Mouse (Mus musculus): ENCODE measurements around the gene Blzf1. TPM values are rescaled to one million over a fixed set of nuclear protein-coding genes. Genes with fewer than 3 reads are reported as not detected.

The Blzf1 gene
- polyA plus RNA-seq, 1 experiment, result 19.2 TPM

DNA sequence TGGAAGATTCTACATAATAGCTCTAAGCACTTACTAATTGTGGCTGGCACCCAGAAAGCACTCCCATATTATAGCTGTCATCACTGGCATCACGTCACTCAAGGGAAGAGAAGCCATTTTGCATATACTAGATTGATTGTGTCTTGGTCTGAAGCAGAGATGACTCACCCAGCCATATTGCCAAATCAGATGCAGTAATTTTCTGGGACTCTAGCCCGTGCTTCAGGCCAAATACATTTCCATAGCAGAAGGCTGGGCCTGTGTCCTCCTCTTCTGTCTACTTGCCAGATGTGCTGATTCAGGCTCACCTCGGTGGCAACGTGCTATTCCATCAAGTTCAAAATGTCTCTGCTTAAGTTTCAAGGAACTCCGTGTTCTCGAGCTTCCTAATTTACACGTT, 45.7 kb downstream of the Blzf1 start:
- Histone ChIP-seq H3K4me3 (replicated peaks; ENCODE audit: insufficient read depth, low read depth, low read length) (no peak overlapping the region), H3K4me1 (ENCODE audit: control insufficient read depth, insufficient read depth, low read length) (0 out of 2 replicates have a peak, but pooled peaks cover 3% of the 10 kb centered on the region), H3K27me3 (ENCODE audit: control insufficient read depth, insufficient read depth, low read length) (no peaks in the 10 kb centered on the region), H3K27ac (ENCODE audit: insufficient read depth, low read length) (no peak overlapping the region)
- no peak for TF ChIP-seq POLR2A (IDR thresholded peaks at IDR 0.05; ENCODE audit: borderline replicate concordance, insufficient read depth, low read length)
- TF ChIP-seq CTCF (IDR thresholded peaks at IDR 0.05; ENCODE audit: borderline replicate concordance, insufficient read depth, low read depth, low read length), result no peak
- DNase-seq, result peak in 1 of 2 experiments; percentile 41
- WGBS, result 54% methylated on average over 7 of the region's 7 CpGs

DNA sequence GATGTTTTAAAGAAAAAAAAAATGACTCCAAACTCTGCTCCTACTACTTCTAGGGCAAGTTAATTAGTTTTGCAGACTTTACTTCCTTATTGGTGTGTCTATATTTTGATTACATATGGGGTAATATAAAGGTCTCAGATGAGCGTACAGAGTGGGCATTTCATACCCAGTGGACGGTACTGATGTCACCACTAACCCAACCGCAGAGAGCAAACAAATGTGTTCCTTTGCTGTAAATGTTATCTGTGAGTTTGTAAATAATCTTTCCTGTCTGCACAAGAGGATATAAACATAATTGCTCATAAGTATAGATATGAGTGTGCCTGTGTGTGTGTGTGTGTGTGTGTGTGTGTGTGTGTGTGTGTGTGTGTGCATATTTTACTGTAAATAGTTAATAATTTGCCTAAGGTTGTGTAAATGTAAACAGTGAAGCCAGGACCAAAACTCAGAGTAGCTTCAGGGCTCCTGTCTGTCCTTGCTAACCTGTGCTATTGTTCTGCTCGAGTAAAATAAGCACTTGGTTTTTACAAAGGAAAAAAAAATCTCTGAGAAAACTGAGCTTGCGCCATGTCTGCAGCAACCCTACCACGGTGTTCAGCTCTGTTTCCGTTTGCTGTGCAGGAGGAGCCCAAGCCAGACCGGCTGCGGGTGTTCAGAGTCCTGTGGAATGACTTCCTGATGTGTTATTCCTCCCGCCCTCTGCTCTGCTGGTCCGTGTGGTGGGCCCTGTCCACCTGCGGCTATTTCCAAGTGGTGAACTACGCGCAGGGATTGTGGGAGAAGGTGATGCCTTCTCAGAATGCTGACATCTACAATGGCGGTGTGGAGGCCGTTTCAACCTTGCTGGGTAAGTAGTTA, 46.9 kb downstream of the Blzf1 start:
- no peak overlapping the region for H3K4me3 ChIP-seq (replicated peaks; ENCODE audit: insufficient read depth, low read depth, low read length)
- 89% methylated on average over 16 of the region's 16 CpGs for WGBS
- H3K27ac ChIP-seq (ENCODE audit: insufficient read depth, low read length), result no peak overlapping the region

DNA sequence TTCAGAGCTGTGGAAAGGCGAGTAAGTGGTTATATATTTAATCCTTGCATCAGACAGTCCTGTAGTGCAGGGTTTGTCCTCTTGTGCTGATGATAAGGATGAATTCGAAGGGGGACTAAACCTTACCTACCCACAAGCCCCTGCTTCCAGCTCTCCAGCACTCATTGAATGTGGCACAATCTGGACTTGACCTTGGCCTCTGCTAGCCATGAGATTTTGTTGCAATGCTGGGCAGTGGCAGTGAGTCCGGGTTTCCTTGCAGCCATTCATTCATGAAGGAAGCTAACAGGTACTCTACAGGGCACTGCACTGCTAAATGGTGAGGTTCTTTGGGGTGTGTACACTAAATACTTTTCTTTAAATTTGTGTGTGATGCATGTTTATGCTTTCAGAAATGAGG, 52.5 kb downstream of the Blzf1 start:
- no peak for DNase-seq
- no peaks in the 10 kb centered on the region for H3K27me3 ChIP-seq (ENCODE audit: control insufficient read depth, insufficient read depth, low read length)
- peaks cover 4% of the 10 kb centered on the region; the same call in 1 of the 2 replicates for H3K4me1 ChIP-seq (ENCODE audit: control insufficient read depth, insufficient read depth, low read length)
- 83% methylated on average over 3 of the region's 3 CpGs for WGBS
- TF ChIP-seq CTCF (IDR thresholded peaks at IDR 0.05; ENCODE audit: borderline replicate concordance, insufficient read depth, low read depth, low read length), result no peak
- no peak for TF ChIP-seq POLR2A (IDR thresholded peaks at IDR 0.05; ENCODE audit: borderline replicate concordance, insufficient read depth, low read length)
- H3K4me3 ChIP-seq (replicated peaks; ENCODE audit: insufficient read depth, low read depth, low read length), result no peak overlapping the region
- H3K27ac ChIP-seq (ENCODE audit: insufficient read depth, low read length), result no peak overlapping the region

More for the DNA sequence above, 46.9 kb downstream of the Blzf1 start:
- TF ChIP-seq CTCF (IDR thresholded peaks at IDR 0.05; ENCODE audit: borderline replicate concordance, insufficient read depth, low read depth, low read length), result no peak
- TF ChIP-seq POLR2A (IDR thresholded peaks at IDR 0.05; ENCODE audit: borderline replicate concordance, insufficient read depth, low read length), result no peak
- DNase-seq, result no peak
- Histone ChIP-seq H3K4me1 (ENCODE audit: control insufficient read depth, insufficient read depth, low read length) (0 out of 2 replicates have a peak, but pooled peaks cover 3% of the 10 kb centered on the region), H3K27me3 (ENCODE audit: control insufficient read depth, insufficient read depth, low read length) (no peaks in the 10 kb centered on the region)

DNA sequence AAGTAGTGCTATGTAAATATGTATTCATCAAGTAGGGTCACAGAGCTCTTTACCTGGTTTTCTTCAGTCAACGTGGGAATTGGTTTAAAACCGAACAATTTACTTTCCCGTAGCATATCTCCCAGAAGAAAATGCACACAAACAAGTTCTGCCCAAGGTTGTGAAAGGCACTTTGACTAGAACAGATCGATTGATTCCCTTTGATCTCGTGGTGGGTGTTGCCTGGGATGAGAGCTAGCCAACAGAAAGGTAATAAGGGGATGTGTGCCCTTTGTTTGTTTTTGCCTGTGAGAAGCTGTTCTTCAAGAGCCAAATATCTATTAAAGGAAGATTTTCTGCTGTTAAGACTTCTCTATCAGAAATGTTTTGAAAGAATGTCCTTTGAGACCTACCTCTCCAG, 54.7 kb downstream of the Blzf1 start:
- 90% methylated on average over 5 of the region's 5 CpGs for WGBS
- TF ChIP-seq POLR2A (IDR thresholded peaks at IDR 0.05; ENCODE audit: borderline replicate concordance, insufficient read depth, low read length) (no peak), CTCF (IDR thresholded peaks at IDR 0.05; ENCODE audit: borderline replicate concordance, insufficient read depth, low read depth, low read length) (no peak)
- no peak overlapping the region for H3K4me3 ChIP-seq (replicated peaks; ENCODE audit: insufficient read depth, low read depth, low read length)
- no peak for DNase-seq
- no peaks in the 10 kb centered on the region for H3K27me3 ChIP-seq (ENCODE audit: control insufficient read depth, insufficient read depth, low read length)
- H3K4me1 ChIP-seq (ENCODE audit: control insufficient read depth, insufficient read depth, low read length), result peaks cover 4% of the 10 kb centered on the region; the same call in 1 of the 2 replicates
- no peak overlapping the region for H3K27ac ChIP-seq (ENCODE audit: insufficient read depth, low read length)

DNA sequence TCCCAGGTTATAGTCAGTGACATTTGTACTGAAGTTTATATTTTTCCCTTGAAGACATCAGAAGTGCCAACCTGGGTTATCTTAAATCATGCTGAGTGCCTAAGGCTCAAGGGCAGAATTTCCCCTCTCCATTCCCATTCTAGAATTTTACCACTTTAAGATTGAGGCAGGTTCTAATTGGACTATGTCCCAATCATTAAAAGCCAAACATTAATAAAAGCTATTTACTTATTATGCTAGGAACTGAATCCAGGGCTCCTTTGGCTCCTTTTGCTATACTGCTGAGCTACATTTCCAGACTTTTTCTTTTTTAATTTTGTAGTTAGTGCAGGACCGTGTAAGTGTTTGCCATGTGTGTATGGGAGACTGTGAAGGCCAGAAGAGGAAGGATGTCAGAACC, 55.9 kb downstream of the Blzf1 start:
- no peak for DNase-seq
- WGBS, result 88% methylated on average over 1 of the region's 1 CpGs
- Histone ChIP-seq H3K27me3 (ENCODE audit: control insufficient read depth, insufficient read depth, low read length) (no peaks in the 10 kb centered on the region), H3K4me1 (ENCODE audit: control insufficient read depth, insufficient read depth, low read length) (peaks cover 4% of the 10 kb centered on the region; the same call in 1 of the 2 replicates), H3K4me3 (replicated peaks; ENCODE audit: insufficient read depth, low read depth, low read length) (no peak overlapping the region), H3K27ac (ENCODE audit: insufficient read depth, low read length) (no peak overlapping the region)
- TF ChIP-seq POLR2A (IDR thresholded peaks at IDR 0.05; ENCODE audit: borderline replicate concordance, insufficient read depth, low read length) (no peak), CTCF (IDR thresholded peaks at IDR 0.05; ENCODE audit: borderline replicate concordance, insufficient read depth, low read depth, low read length) (no peak)

DNA sequence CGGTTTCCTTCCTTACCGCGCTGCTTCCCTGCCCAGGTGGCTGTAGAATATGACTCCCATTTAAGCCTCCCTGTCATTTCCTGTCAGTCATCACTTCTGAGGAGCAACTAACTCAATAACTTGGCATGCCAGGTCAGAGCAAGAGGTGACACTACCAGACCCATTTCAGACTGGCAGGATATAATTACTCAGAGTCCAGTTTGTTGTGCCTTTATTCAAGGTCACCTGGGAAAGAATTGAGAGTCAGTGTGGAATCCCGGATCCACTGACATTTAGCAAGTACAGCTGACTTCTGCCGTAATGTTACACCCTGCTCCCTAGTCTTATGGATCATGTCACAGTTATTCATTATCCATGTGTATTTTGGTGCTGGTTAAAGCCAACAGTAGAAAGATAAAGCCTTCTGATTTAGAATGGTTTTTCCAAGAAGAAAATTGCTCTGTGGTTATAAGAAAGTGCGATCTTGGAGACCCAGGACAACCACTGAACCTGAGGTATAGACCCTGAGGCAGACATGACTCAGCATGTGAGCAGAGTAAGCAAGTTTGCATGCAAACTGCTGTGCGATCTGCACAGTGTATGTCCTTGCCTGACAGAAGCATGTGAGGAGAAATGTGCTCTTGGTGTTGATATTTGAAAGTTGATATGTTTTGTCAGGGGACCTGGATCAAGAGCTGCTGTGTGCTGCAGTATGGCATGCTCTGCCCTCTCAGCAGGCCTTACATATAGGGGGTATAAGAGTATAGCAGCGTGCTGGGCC, 56.7 kb downstream of the Blzf1 start:
- DNase-seq, result peak in 1 of 2 experiments; percentile 11
- 44% methylated on average over 8 of the region's 8 CpGs for WGBS
- Histone ChIP-seq H3K4me1 (ENCODE audit: control insufficient read depth, insufficient read depth, low read length) (peaks cover 4% of the 10 kb centered on the region; the same call in 1 of the 2 replicates), H3K27me3 (ENCODE audit: control insufficient read depth, insufficient read depth, low read length) (no peaks in the 10 kb centered on the region), H3K4me3 (replicated peaks; ENCODE audit: insufficient read depth, low read depth, low read length) (peak overlapping the region; percentile 78), H3K27ac (ENCODE audit: insufficient read depth, low read length) (no peak overlapping the region)
- TF ChIP-seq CTCF (IDR thresholded peaks at IDR 0.05; ENCODE audit: borderline replicate concordance, insufficient read depth, low read depth, low read length), result no peak
- TF ChIP-seq POLR2A (IDR thresholded peaks at IDR 0.05; ENCODE audit: borderline replicate concordance, insufficient read depth, low read length), result no peak

DNA sequence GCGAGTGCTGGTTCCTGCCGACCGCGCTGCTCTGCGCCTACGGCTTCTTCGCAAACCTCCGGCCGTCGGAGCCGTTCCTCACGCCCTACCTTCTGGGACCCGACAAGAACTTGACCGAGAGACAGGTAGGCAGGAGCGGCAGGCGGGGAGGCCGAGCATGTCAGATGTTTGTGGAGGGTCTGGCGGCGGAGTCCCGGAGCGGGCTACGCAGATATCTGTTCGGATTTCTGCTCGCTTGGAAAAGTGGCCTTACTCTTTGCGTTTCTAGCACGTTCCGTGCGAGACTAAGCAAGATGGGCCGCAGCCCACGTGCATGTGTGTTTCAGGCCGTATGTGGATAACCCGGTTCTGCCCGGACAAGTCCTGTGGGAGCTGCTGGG, 58.0 kb downstream of the Blzf1 start:
- WGBS, result under 1% methylated on average over 33 of the region's 33 CpGs
- no peaks in the 10 kb centered on the region for H3K27me3 ChIP-seq (ENCODE audit: control insufficient read depth, insufficient read depth, low read length)
- peaks cover 4% of the 10 kb centered on the region; the same call in 1 of the 2 replicates for H3K4me1 ChIP-seq (ENCODE audit: control insufficient read depth, insufficient read depth, low read length)
- DNase-seq, result no peak
- peak overlapping the region; percentile 32; the same call in 1 of the 2 replicates for H3K27ac ChIP-seq (ENCODE audit: insufficient read depth, low read length)
- TF ChIP-seq CTCF (IDR thresholded peaks at IDR 0.05; ENCODE audit: borderline replicate concordance, insufficient read depth, low read depth, low read length) (no peak), POLR2A (IDR thresholded peaks at IDR 0.05; ENCODE audit: borderline replicate concordance, insufficient read depth, low read length) (no peak)
- peak overlapping the region; percentile 78 for H3K4me3 ChIP-seq (replicated peaks; ENCODE audit: insufficient read depth, low read depth, low read length)

Data from cerebellum, adult 2 months (tissue).